Mouse (Mus musculus): Measurements from ENCODE around the gene Prkar1b. TPM values are rescaled to one million over a fixed set of nuclear protein-coding genes. Genes with fewer than 3 reads are reported as not detected.
A peak's percentile ranks its signal among the peaks of the same experiment; 100 is the strongest.

Gene Prkar1b
- 9.4 and 21.6 TPM in 2 replicates for polyA plus RNA-seq (2016; fragmentation: Nextera tagmentation; extraction: Ambion mirVana)

DNA sequence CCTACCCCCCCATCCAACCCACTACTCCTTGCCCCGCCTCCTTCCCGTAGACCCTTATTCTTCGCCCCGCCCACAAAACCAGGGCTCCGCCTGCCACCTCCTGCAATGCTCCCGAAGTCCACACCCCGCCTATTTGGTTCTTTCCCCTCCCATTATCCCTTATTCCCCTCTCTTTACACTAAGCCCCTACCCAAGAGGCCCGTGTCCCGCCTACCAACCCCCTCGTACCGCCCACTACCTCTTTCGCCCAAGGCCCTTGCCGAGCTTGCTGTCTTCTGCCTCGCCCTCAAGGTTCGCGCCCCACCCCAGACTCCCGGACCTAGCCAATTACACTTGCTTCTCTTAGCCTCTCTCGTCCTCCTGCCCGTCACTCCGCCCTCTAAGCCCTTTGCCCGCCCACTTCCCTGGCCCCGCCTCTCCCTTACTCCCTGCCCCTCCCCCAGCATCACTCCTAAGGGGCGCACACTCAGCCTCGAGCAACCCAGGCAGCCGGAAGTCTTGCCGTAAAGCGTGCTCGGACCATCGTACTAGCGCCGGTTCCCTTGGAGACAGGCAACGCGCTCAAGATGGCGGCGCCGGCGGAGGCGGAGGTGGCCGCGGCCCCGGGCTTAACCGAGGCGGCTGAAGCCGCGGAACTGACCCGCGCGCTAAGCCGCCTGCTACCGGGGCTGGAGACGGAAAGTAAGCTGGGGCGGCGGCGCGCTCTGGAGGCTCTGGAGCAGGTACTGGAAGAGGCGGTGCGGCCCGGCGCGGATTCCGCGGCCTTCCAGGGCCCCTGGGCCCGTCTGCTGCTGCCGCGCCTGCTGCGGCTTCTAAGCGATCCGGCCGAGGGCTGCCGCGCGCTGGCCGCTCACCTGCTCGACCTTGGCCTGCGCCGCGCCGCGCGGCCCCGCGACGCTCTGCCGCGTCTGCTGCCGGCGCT lies at the start of gene Prkar1b, which contains the start of gene Dnaaf5:
Gene Prkar1b, minus strand, starts transcription at position 321 of the 922 bp plus-strand sequence.
Gene Dnaaf5, plus strand, starts transcription at position 543 of the 922 bp plus-strand sequence.
- Histone ChIP-seq H3K9me3 (replicated peaks) (no peaks in the 10 kb centered on the region), H3K36me3 (peaks cover 32% of the 10 kb centered on the region), H3K4me1 (peaks cover 23% of the 10 kb centered on the region), H3K4me3 (peak within 1 kb of the TSS; percentile 94), H3K27ac (replicated peaks) (peak within 1 kb of the TSS; percentile 87), H3K27me3 (ENCODE audit: low read depth, poor library complexity, severe bottlenecking) (no peaks in the 10 kb centered on the region)
- under 1% methylated on average over 87 of the region's 87 CpGs for WGBS
- DNase-seq (ENCODE audit: low spot score): peak; percentile 100

- no peak for DNase-seq (ENCODE audit: low spot score)
- H3K27me3 ChIP-seq (ENCODE audit: low read depth, poor library complexity, severe bottlenecking): no peaks in the 10 kb centered on the region
- 0 out of 2 replicates have a peak, but pooled peaks cover 5% of the 10 kb centered on the region for H3K36me3 ChIP-seq
- peak overlapping the region; percentile 98 for H3K4me3 ChIP-seq
- 45% methylated on average over 2 of the region's 2 CpGs for WGBS
- peak overlapping the region; percentile 91 for H3K27ac ChIP-seq (replicated peaks)
- no peaks in the 10 kb centered on the region for H3K9me3 ChIP-seq (replicated peaks)
- H3K4me1 ChIP-seq: peaks cover 25% of the 10 kb centered on the region
Measured at GRCm38 (mm10) chr5:139199636-139199994, 49.8 kb upstream of the Prkar1b start.

GRCm38 (mm10) chr5:139198779-139199178 lies 49.0 kb upstream of the Prkar1b start:
- Histone ChIP-seq H3K4me3 (no peak overlapping the region), H3K27ac (replicated peaks) (0 out of 2 replicates have a peak overlapping the region, but pooled peaks have one; percentile 19), H3K27me3 (ENCODE audit: low read depth, poor library complexity, severe bottlenecking) (no peaks in the 10 kb centered on the region), H3K36me3 (0 out of 2 replicates have a peak, but pooled peaks cover 5% of the 10 kb centered on the region), H3K4me1 (peaks cover 25% of the 10 kb centered on the region), H3K9me3 (replicated peaks) (no peaks in the 10 kb centered on the region)
- DNase-seq (ENCODE audit: low spot score): no peak
- WGBS: 91% methylated on average over 3 of the region's 3 CpGs

- H3K36me3 ChIP-seq: peaks cover 33% of the 10 kb centered on the region
- H3K4me1 ChIP-seq: no peaks in the 10 kb centered on the region
- H3K9me3 ChIP-seq (replicated peaks): no peaks in the 10 kb centered on the region
- H3K27ac ChIP-seq (replicated peaks): no peak overlapping the region
- 78% methylated on average over 5 of the region's 5 CpGs for WGBS
- H3K4me3 ChIP-seq: no peak overlapping the region
- no peaks in the 10 kb centered on the region for H3K27me3 ChIP-seq (ENCODE audit: low read depth, poor library complexity, severe bottlenecking)
- no peak for DNase-seq (ENCODE audit: low spot score)
Measured at GRCm38 (mm10) chr5:139190958-139191357, 41.2 kb upstream of the Prkar1b start.

- DNase-seq (ENCODE audit: low spot score): no peak
- Histone ChIP-seq H3K4me1 (no peaks in the 10 kb centered on the region), H3K36me3 (peaks cover 45% of the 10 kb centered on the region), H3K27me3 (ENCODE audit: low read depth, poor library complexity, severe bottlenecking) (no peaks in the 10 kb centered on the region), H3K4me3 (no peak overlapping the region), H3K27ac (replicated peaks) (no peak overlapping the region), H3K9me3 (replicated peaks) (no peaks in the 10 kb centered on the region)
- 93% methylated on average over 5 of the region's 5 CpGs for WGBS
Measured at GRCm38 (mm10) chr5:139189726-139190125, 39.9 kb upstream of the Prkar1b start.

DNA sequence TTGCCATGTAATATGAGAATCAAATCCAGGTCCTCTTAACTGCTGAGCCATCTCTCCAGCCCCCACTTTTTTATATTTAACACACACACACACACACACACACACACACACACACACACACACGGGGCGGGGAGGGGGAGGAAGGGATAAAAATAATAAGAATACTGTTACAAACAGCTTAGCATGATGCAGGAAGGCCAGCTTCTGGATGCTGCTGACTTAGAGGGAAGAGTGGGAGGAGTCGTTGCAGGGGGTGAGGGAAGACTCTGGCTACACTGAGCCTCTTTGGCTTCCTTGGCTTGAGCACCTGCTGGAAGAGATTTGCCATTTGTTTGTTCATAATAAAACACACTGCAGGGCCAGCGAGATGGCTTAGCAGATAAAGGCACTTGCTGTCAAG lies 35.1 kb upstream of the Prkar1b start:
- Histone ChIP-seq H3K4me1 (no peaks in the 10 kb centered on the region), H3K9me3 (replicated peaks) (no peaks in the 10 kb centered on the region), H3K36me3 (peaks cover 88% of the 10 kb centered on the region), H3K4me3 (no peak overlapping the region), H3K27me3 (ENCODE audit: low read depth, poor library complexity, severe bottlenecking) (no peaks in the 10 kb centered on the region), H3K27ac (replicated peaks) (no peak overlapping the region)
- WGBS: 84% methylated on average over 4 of the region's 4 CpGs
- no peak for DNase-seq (ENCODE audit: low spot score)

- Histone ChIP-seq H3K27ac (replicated peaks) (no peak overlapping the region), H3K27me3 (ENCODE audit: low read depth, poor library complexity, severe bottlenecking) (no peaks in the 10 kb centered on the region), H3K9me3 (replicated peaks) (no peaks in the 10 kb centered on the region), H3K36me3 (peaks cover 98% of the 10 kb centered on the region), H3K4me1 (no peaks in the 10 kb centered on the region), H3K4me3 (no peak overlapping the region)
- WGBS: 92% methylated on average over 9 of the region's 9 CpGs
- no peak for DNase-seq (ENCODE audit: low spot score)
Measured at GRCm38 (mm10) chr5:139183601-139184000, 33.8 kb upstream of the Prkar1b start.

DNA sequence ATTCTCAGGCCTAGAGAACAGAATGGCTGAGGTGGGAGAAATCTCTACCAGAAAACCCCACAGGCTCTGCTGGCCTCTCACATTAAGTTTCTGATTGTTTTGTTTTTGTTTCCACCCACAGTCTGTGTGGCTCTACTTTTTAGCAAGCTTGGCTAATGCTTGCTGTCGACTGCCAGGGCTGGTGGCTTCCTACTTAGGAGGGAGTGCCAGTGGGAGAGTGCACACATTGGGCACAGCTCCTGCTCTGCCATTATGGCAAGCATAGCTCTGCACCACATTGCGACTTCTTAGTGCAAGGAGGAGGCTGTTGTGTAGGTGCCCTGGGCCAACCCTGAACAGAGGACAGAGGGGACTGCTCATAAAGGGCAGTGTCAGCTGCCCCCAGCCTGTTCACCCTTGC lies 33.3 kb upstream of the Prkar1b start:
- WGBS: 86% methylated on average over 2 of the region's 2 CpGs
- Histone ChIP-seq H3K27ac (replicated peaks) (no peak overlapping the region), H3K36me3 (peaks cover 98% of the 10 kb centered on the region), H3K27me3 (ENCODE audit: low read depth, poor library complexity, severe bottlenecking) (no peaks in the 10 kb centered on the region), H3K4me1 (no peaks in the 10 kb centered on the region), H3K9me3 (replicated peaks) (no peaks in the 10 kb centered on the region), H3K4me3 (no peak overlapping the region)
- DNase-seq (ENCODE audit: low spot score): no peak

DNA sequence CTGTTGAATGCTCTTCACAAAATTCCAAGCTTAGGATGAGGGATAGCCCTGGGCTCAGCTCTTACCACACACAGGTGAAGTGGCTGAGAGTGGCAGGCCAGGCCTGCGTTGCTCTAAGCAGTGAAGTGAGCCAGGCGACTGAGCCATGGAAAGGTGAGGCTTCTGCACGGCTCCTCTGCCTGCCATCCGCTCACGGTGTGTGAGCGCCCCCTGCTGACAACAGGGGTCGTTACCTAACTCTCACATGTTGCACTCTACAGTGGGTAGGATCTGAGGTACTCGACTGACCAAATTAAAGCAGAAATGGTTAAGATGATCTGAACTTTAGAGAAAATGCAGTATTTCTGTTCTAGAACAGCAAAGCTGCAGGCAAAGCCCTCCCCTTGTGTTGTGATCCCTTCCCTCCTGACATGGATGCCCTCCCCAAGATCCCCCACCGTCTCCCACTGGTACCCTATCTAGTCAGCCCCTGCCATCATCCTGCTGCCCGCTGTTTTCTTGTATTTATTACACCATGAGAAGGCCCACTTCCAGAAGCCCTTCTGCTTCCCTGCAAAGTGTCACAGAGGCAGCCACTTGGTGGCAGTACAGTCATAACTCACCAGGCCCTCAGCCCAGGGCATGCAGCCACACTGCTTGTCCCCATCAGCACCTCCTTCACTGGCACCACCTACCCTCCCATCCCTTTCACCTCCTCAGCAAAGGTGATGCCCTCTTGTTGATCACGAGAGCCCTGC lies 29.3 kb upstream of the Prkar1b start:
- Histone ChIP-seq H3K27me3 (ENCODE audit: low read depth, poor library complexity, severe bottlenecking) (no peaks in the 10 kb centered on the region), H3K4me3 (no peak overlapping the region), H3K27ac (replicated peaks) (no peak overlapping the region), H3K4me1 (peaks cover 15% of the 10 kb centered on the region), H3K9me3 (replicated peaks) (no peaks in the 10 kb centered on the region), H3K36me3 (peaks cover 98% of the 10 kb centered on the region)
- peak; percentile 69 for DNase-seq (ENCODE audit: low spot score)
- WGBS: 31% methylated on average over 11 of the region's 11 CpGs

DNA sequence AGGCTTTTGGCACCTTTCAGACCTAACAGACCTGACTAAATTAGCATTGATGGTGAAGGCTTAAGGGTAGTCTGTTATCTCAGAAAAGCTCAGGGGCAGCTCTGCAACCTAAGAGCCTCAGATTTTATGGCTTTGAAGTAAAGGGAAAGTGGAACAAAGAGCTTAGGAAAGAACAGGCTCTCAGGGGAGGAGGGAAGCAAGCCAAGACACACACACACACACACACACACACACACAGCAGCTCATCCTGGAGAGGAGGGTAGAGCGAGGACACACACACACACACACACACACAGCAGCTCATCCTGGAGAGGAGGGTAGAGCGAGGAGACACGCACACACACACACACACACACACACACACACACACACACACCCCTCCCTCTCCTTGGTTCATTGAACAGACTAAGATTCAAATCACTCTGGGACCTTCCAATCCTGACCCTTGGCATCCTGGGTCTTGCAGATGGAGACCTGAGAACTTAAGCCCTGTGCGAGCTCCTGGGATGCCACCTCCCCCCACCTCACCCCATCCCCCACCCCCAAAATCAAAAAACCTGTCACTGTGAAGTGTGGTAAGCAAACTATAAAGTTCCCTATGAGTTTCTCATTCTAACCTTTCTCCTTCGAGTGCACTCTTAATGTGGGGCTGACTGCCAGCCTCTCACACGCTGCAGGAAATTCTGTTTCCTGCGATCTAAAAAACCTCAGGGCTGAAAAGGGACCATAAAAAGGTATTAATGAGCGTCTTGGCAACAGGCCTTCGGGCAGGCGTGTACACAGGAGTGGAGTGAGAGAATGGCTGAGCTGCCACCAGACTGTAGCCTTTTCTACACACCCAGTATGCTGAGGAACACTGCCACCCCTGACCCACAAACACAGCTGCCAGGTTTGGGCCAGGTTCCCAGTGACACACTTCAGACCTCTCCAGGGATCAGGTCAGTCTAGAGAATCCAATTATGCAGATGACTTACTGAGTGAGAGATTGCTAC lies 25.1 kb upstream of the Prkar1b start:
- Histone ChIP-seq H3K36me3 (peaks cover 92% of the 10 kb centered on the region), H3K27ac (replicated peaks) (0 out of 2 replicates have a peak overlapping the region, but pooled peaks have one; percentile 74), H3K4me1 (peaks cover 18% of the 10 kb centered on the region), H3K4me3 (no peak overlapping the region), H3K9me3 (replicated peaks) (no peaks in the 10 kb centered on the region), H3K27me3 (ENCODE audit: low read depth, poor library complexity, severe bottlenecking) (no peaks in the 10 kb centered on the region)
- WGBS: 69% methylated on average over 8 of the region's 10 CpGs
- no peak for DNase-seq (ENCODE audit: low spot score)

DNA sequence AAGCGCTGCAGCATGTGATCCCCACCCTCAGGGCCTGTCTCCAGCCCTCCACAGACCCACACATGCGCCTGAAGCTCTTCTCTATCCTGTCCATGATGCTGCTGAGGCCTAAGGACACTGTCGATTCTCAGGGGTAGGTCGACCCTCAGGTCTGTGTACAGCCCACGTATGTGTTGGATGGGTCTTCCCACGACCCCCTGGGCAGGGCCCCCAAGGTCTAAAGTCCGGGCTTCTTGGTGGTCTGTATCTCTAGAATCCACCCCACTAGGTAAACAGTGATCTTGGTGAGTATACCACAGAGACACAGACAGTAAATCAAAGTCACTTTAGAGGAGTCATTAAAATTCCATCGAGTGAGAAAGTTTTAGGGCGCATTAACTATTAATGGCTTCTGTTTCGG lies 24.3 kb upstream of the Prkar1b start:
- Histone ChIP-seq H3K4me3 (no peak overlapping the region), H3K27ac (replicated peaks) (peak overlapping the region; percentile 74), H3K27me3 (ENCODE audit: low read depth, poor library complexity, severe bottlenecking) (no peaks in the 10 kb centered on the region), H3K4me1 (peaks cover 18% of the 10 kb centered on the region), H3K9me3 (replicated peaks) (no peaks in the 10 kb centered on the region), H3K36me3 (peaks cover 92% of the 10 kb centered on the region)
- WGBS: 69% methylated on average over 10 of the region's 10 CpGs
- no peak for DNase-seq (ENCODE audit: low spot score)

- Histone ChIP-seq H3K27ac (replicated peaks) (no peak overlapping the region), H3K9me3 (replicated peaks) (no peaks in the 10 kb centered on the region), H3K36me3 (peaks cover 93% of the 10 kb centered on the region), H3K4me1 (peaks cover 18% of the 10 kb centered on the region), H3K27me3 (ENCODE audit: low read depth, poor library complexity, severe bottlenecking) (no peaks in the 10 kb centered on the region), H3K4me3 (no peak overlapping the region)
- no peak for DNase-seq (ENCODE audit: low spot score)
- 93% methylated on average over 4 of the region's 4 CpGs for WGBS
Measured at GRCm38 (mm10) chr5:139171929-139172328, 22.1 kb upstream of the Prkar1b start.

All from midbrain, embryonic 10.5 days (tissue).